Mouse (Mus musculus) bone marrow macrophage, adult 2 months (primary cell): Measurements from ENCODE around the gene Psap.

Experiments used
- CTCF ChIP-seq: IDR thresholded peaks from 2 replicates; pipeline ENCODE4 v1.5.1; 2012; ENCODE audit warnings: low read depth, mild to moderate bottlenecking, low read length, moderate library complexity
- POLR2A ChIP-seq: IDR thresholded peaks from 2 replicates; pipeline ENCODE4 v1.6.1; 2012; ENCODE audit warnings: mild to moderate bottlenecking, low read depth, low read length, borderline replicate concordance

GRCm38 (mm10) chr10:60245635-60246034 lies 31.8 kb upstream of the Psap start:
- TF ChIP-seq CTCF (no peak), POLR2A (no peak)
